Mouse (Mus musculus) cerebellum, postnatal 14 days (tissue): Measurements from ENCODE around the gene Inpp4b.

Experiments used
- DNase-seq, 2 experiments: peaks; one replicate each; pipeline ENCODE4 v3.0.0; 2021; ENCODE audit warnings: mixed read lengths in 2 of 2

Inpp4b gene

GRCm38 (mm10) chr8:81478674-81479073 lies 136.3 kb downstream of the Inpp4b start:
- peak; percentile 37 to 46 for DNase-seq

- no peak for DNase-seq
Measured at GRCm38 (mm10) chr8:81483834-81484233, 141.5 kb downstream of the Inpp4b start.

- DNase-seq: no peak
Measured at GRCm38 (mm10) chr8:81485626-81486025, 143.3 kb downstream of the Inpp4b start.

- DNase-seq: no peak
Measured at GRCm38 (mm10) chr8:81489894-81490661, 147.7 kb downstream of the Inpp4b start.

GRCm38 (mm10) chr8:81491097-81491705 lies 148.8 kb downstream of the Inpp4b start:
- DNase-seq: no peak

GRCm38 (mm10) chr8:81491706-81492204 lies 149.4 kb downstream of the Inpp4b start:
- no peak for DNase-seq

GRCm38 (mm10) chr8:81494823-81495222 lies 152.5 kb downstream of the Inpp4b start:
- no peak for DNase-seq

- no peak for DNase-seq
Measured at GRCm38 (mm10) chr8:81497646-81498045, 155.3 kb downstream of the Inpp4b start.

GRCm38 (mm10) chr8:81502216-81502615 lies 159.9 kb downstream of the Inpp4b start:
- DNase-seq: no peak

GRCm38 (mm10) chr8:81502982-81503381 lies 160.6 kb downstream of the Inpp4b start:
- no peak for DNase-seq

GRCm38 (mm10) chr8:81512826-81513225 lies 170.5 kb downstream of the Inpp4b start:
- no peak for DNase-seq

- DNase-seq: no peak
Measured at GRCm38 (mm10) chr8:81514425-81514824, 172.1 kb downstream of the Inpp4b start.

GRCm38 (mm10) chr8:81522085-81522484 lies 179.7 kb downstream of the Inpp4b start:
- DNase-seq: peak; percentile 3 to 15

- no peak for DNase-seq
Measured at GRCm38 (mm10) chr8:81524561-81524960, 182.2 kb downstream of the Inpp4b start.

GRCm38 (mm10) chr8:81527661-81528060 lies 185.3 kb downstream of the Inpp4b start:
- no peak for DNase-seq

- no peak for DNase-seq
Measured at GRCm38 (mm10) chr8:81538310-81538709, 196.0 kb downstream of the Inpp4b start.

- DNase-seq: no peak
Measured at GRCm38 (mm10) chr8:81558550-81558949, 216.2 kb downstream of the Inpp4b start.

GRCm38 (mm10) chr8:81562405-81562804 lies 220.0 kb downstream of the Inpp4b start:
- DNase-seq: no peak

GRCm38 (mm10) chr8:81565484-81565883 lies 223.1 kb downstream of the Inpp4b start:
- no peak for DNase-seq

- no peak for DNase-seq
Measured at GRCm38 (mm10) chr8:81572319-81573104, 230.2 kb downstream of the Inpp4b start.

GRCm38 (mm10) chr8:81575268-81575917 lies 233.0 kb downstream of the Inpp4b start:
- no peak for DNase-seq

- DNase-seq: no peak
Measured at GRCm38 (mm10) chr8:81578951-81579350, 236.6 kb downstream of the Inpp4b start.
